Mouse (Mus musculus): ENCODE measurements at regions not wholly inside any gene's neighbourhood (a gene's known extent, or its start where the extent isn't known, plus 50 kb on each side); places are given as distances from the start of the nearest gene placed in this dataset.

- Histone ChIP-seq H3K27ac (ENCODE audit: insufficient read depth, low read depth, low read length, poor library complexity, severe bottlenecking) (peak overlapping the region; percentile 90), H3K4me1 (ENCODE audit: control insufficient read depth in 2 of 2, insufficient read depth in 2 of 2, low read length in 2 of 2, poor library complexity in 1 of 2) (peaks cover 0 to 12% of the 10 kb centered on the region in 2 experiments; a peak in 2 of 4 replicates)
Observed at GRCm38 (mm10) chr3:46869576-46870295, 421.7 kb upstream of the Pabpc4l start.

GRCm38 (mm10) chr3:46848400-46848983 is 400.5 kb upstream of the Pabpc4l start:
- DNase-seq (ENCODE audit: low read depth, low spot score) = no peak
- in situ Hi-C loops (cut with MboI; ENCODE audit: low sequenced_read_pairs in 2 of 2, unreplicated experiment in 2 of 2) = no loop called here
- H3K9ac ChIP-seq (ENCODE audit: insufficient read depth, low read depth, low read length, poor library complexity, severe bottlenecking) = no peak overlapping the region

More at GRCm38 (mm10) chr3:46869576-46870295, 421.7 kb upstream of the Pabpc4l start:
- no peak for DNase-seq (ENCODE audit: low read depth, low spot score)
- no peaks in the 10 kb centered on the region for H3K9me3 ChIP-seq (ENCODE audit: control insufficient read depth, insufficient read depth, low read depth, low read length)
- TF ChIP-seq HCFC1 (IDR thresholded peaks at IDR 0.05; ENCODE audit: borderline replicate concordance, insufficient read depth, low read length) = no peak
- TF ChIP-seq MAFK (IDR thresholded peaks at IDR 0.05; ENCODE audit: insufficient read depth, low read depth, low read length) = no peak
- TF ChIP-seq ZC3H11A (IDR thresholded peaks at IDR 0.05; ENCODE audit: borderline replicate concordance, low read depth, low read length) = no peak
- TF ChIP-seq ZNF384 (IDR thresholded peaks at IDR 0.05; ENCODE audit: low read depth, low read length) = no peak
- no peak; the same call in 1 of the 2 replicates for TF ChIP-seq CHD2 (IDR thresholded peaks at IDR 0.05; ENCODE audit: low read depth, low read length)
- no peak overlapping the region for H3K4me3 ChIP-seq (ENCODE audit: insufficient read depth in 1 of 2, low read depth in 1 of 2, low read length in 2 of 2, poor library complexity in 1 of 2, severe bottlenecking in 1 of 2)
- in situ Hi-C loops (cut with MboI; ENCODE audit: low sequenced_read_pairs in 2 of 2, unreplicated experiment in 2 of 2) = no loop called here
- no peaks in the 10 kb centered on the region for H3K36me3 ChIP-seq (ENCODE audit: control insufficient read depth, insufficient read depth, low read length, poor library complexity, severe bottlenecking)
- no peak overlapping the region for H3K9ac ChIP-seq (ENCODE audit: insufficient read depth, low read depth, low read length, poor library complexity, severe bottlenecking)

GRCm38 (mm10) chr3:46828676-46829075 is 380.7 kb upstream of the Pabpc4l start:
- DNase-seq (ENCODE audit: low read depth, low spot score) = no peak
- in situ Hi-C loops (cut with MboI; ENCODE audit: low sequenced_read_pairs in 2 of 2, unreplicated experiment in 2 of 2) = no loop called here
- Histone ChIP-seq H3K36me3 (ENCODE audit: control insufficient read depth, insufficient read depth, low read length, poor library complexity, severe bottlenecking) (no peaks in the 10 kb centered on the region), H3K4me1 (ENCODE audit: control insufficient read depth in 2 of 2, insufficient read depth in 2 of 2, low read length in 2 of 2, poor library complexity in 1 of 2) (no peaks in the 10 kb centered on the region), H3K4me3 (ENCODE audit: insufficient read depth in 1 of 2, low read depth in 1 of 2, low read length in 2 of 2, poor library complexity in 1 of 2, severe bottlenecking in 1 of 2) (no peak overlapping the region), H3K27ac (ENCODE audit: insufficient read depth, low read depth, low read length, poor library complexity, severe bottlenecking) (no peak overlapping the region), H3K9me3 (ENCODE audit: control insufficient read depth, insufficient read depth, low read depth, low read length) (no peaks in the 10 kb centered on the region), H3K9ac (ENCODE audit: insufficient read depth, low read depth, low read length, poor library complexity, severe bottlenecking) (no peak overlapping the region)
- TF ChIP-seq CHD2 (IDR thresholded peaks at IDR 0.05; ENCODE audit: low read depth, low read length) = no peak
- no peak for TF ChIP-seq ZC3H11A (IDR thresholded peaks at IDR 0.05; ENCODE audit: borderline replicate concordance, low read depth, low read length)
- TF ChIP-seq MAFK (IDR thresholded peaks at IDR 0.05; ENCODE audit: insufficient read depth, low read depth, low read length) = no peak
- no peak for TF ChIP-seq ZNF384 (IDR thresholded peaks at IDR 0.05; ENCODE audit: low read depth, low read length)
- no peak for TF ChIP-seq HCFC1 (IDR thresholded peaks at IDR 0.05; ENCODE audit: borderline replicate concordance, insufficient read depth, low read length)

More at GRCm38 (mm10) chr3:46848400-46848983, 400.5 kb upstream of the Pabpc4l start:
- Histone ChIP-seq H3K36me3 (ENCODE audit: control insufficient read depth, insufficient read depth, low read length, poor library complexity, severe bottlenecking) (no peaks in the 10 kb centered on the region), H3K4me3 (ENCODE audit: insufficient read depth in 1 of 2, low read depth in 1 of 2, low read length in 2 of 2, poor library complexity in 1 of 2, severe bottlenecking in 1 of 2) (no peak overlapping the region), H3K4me1 (ENCODE audit: control insufficient read depth in 2 of 2, insufficient read depth in 2 of 2, low read length in 2 of 2, poor library complexity in 1 of 2) (no peaks in the 10 kb centered on the region), H3K9me3 (ENCODE audit: control insufficient read depth, insufficient read depth, low read depth, low read length) (no peaks in the 10 kb centered on the region), H3K27ac (ENCODE audit: insufficient read depth, low read depth, low read length, poor library complexity, severe bottlenecking) (no peak overlapping the region)
- TF ChIP-seq MAFK (IDR thresholded peaks at IDR 0.05; ENCODE audit: insufficient read depth, low read depth, low read length) (no peak), ZNF384 (IDR thresholded peaks at IDR 0.05; ENCODE audit: low read depth, low read length) (no peak)
